Mouse (Mus musculus): Measurements from ENCODE around the gene Slc39a7.

DNA sequence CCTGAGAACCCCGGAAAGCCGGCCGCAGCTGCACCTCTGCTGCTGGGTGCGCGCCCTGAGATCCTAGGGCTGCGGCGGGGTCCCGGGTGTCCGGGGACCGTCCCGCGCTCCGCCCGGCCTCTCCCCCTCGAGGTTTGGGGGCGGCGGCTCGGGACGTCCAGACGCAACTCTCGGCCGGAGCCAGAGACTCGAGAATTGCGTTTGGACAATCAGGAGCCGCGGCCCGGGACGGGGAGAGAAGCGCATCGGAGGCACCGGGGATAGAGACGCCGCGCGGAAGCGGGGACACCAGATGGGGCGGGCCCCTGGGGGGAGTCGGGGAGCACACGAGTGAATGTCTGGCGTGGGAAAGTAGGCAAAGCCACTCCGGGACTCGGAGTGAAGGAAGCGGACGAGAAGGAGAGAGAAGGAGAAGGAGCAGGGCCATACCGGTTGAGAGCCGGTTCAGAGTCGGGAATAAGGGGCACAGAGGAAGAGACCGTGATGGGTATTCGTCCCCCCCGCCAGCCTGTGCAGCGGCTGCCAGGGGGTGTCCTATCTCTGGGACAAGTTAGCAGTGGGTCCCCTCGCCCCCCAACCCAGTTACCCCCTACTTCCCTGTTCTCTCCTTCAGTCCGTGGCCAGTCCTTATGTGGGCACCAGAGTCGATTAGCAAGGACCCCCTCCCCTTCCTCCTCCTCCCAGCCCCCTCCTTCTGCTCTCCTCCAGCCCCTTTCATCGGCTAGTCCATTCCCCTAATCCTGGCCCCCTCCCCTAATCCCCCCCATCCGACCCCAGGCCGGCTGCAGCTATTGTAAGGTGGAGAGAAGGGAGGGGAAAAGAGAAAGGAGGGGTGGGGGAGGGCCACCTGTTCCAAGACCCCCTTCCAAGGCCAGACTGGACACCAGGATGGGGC lies 6.4 kb downstream of the Slc39a7 start:
- TF ChIP-seq CTCF (IDR thresholded peaks at IDR 0.05; ENCODE audit: extremely low read depth, insufficient read depth, low read length) = no peak
- no peak for TF ChIP-seq POLR2A (IDR thresholded peaks at IDR 0.05; ENCODE audit: extremely low read depth, insufficient read depth, low read length)

Measured in cortical plate, adult 2 months (tissue).